Mouse (Mus musculus) liver, postnatal 0 days (tissue): ENCODE data around the gene Sox5. TPM values are rescaled to one million over a fixed set of nuclear protein-coding genes. Genes with fewer than 3 reads are reported as not detected.
A peak's percentile ranks its signal among the peaks of the same experiment; 100 is the strongest.

Experiments used
- ATAC-seq: fragments of 200-750 bp; cut with Nextera tagmentation; 2 replicates; pipeline ENCODE4 v1.8.0; 2017; ENCODE audit warnings: mild to moderate bottlenecking, moderate library complexity
- DNase-seq: peaks from one replicate; pipeline ENCODE4 v3.0.0-alpha.2; 2016
- H3K27ac ChIP-seq: fragments of 300-500 bp; sonication (generic); 2 replicates; pipeline ENCODE4 v1.5.1; 2014; ENCODE audit warnings: antibody characterized with exemption, moderate library complexity, mild to moderate bottlenecking, low read depth
- H3K27me3 ChIP-seq: fragments of 300-500 bp; sonication (generic); 2 replicates; pipeline ENCODE4 v1.6.1; 2014; ENCODE audit warnings: low read length, control low read depth, mixed read lengths; ENCODE audit not compliant: insufficient read depth
- H3K36me3 ChIP-seq: fragments of 300-500 bp; sonication (generic); replicated peaks from 2 replicates; pipeline ENCODE4 v1.6.1; 2014; ENCODE audit warnings: mild to moderate bottlenecking, control low read depth, low read length, moderate library complexity, mixed read lengths; ENCODE audit not compliant: insufficient read depth
- H3K4me1 ChIP-seq: fragments of 300-500 bp; sonication (generic); 2 replicates; pipeline ENCODE4 v1.6.1; 2014; ENCODE audit warnings: antibody characterized with exemption, mild to moderate bottlenecking, control low read depth; ENCODE audit not compliant: insufficient read depth
- H3K4me2 ChIP-seq: fragments of 300-500 bp; sonication (generic); 2 replicates; pipeline ENCODE4 v1.6.1; 2014; ENCODE audit warnings: low read depth, mild to moderate bottlenecking, low read length, moderate library complexity, mixed read lengths
- H3K4me3 ChIP-seq: fragments of 300-500 bp; sonication (generic); 2 replicates; pipeline ENCODE4 v1.5.1; 2014; ENCODE audit warnings: low read depth, low read length
- H3K9ac ChIP-seq: fragments of 300-500 bp; sonication (generic); replicated peaks from 2 replicates; pipeline ENCODE4 v1.6.1; 2014; ENCODE audit warnings: mild to moderate bottlenecking, moderate library complexity
- H3K9me3 ChIP-seq: fragments of 300-500 bp; sonication (generic); 2 replicates; pipeline ENCODE4 v1.6.1; 2016; ENCODE audit warnings: mild to moderate bottlenecking, control low read depth, low read length, mixed read lengths
- CTCF ChIP-seq: sonication (generic); IDR thresholded peaks from 2 replicates; pipeline ENCODE4 v1.5.1; 2016; ENCODE audit warnings: antibody characterized with exemption, low read depth
- EP300 ChIP-seq: IDR thresholded peaks from 2 replicates; pipeline ENCODE4 v1.6.1; 2016; ENCODE audit warnings: antibody characterized with exemption, low read depth, mild to moderate bottlenecking
- WGBS: fragments of 180-500 bp; shearing (Covaris S2); extraction: QIAGEN DNeasy Blood & Tissue Kit; methylation state at CpG from one replicate; pipeline ENCODE4 v1.1.7; 2014; ENCODE audit not compliant: insufficient replicate concordance; 5-methylcytosine and 5-hydroxymethylcytosine counted together
- polyA plus RNA-seq: library from polyadenylated mRNA; unstranded; fragments of >200 nt; fragmentation: Nextera tagmentation; extraction: Ambion mirVana; gene quantifications from 2 replicates; pipeline ENCODE4 v1.2.1, GENCODE M21; 2015

The Sox5 gene
- polyA plus RNA-seq, 1 experiment from 2014 or later = 7.5 TPM

- H3K4me1 ChIP-seq = no peaks in the 10 kb centered on the region; the same call in 1 of the 2 replicates
- H3K4me3 ChIP-seq = no peak overlapping the region
- H3K27me3 ChIP-seq = no peaks in the 10 kb centered on the region
- DNase-seq = no peak
- TF ChIP-seq CTCF = no peak
- no peak for TF ChIP-seq EP300
- no peaks in the 10 kb centered on the region for H3K36me3 ChIP-seq
- no peak overlapping the region for H3K9ac ChIP-seq
- no peaks in the 10 kb centered on the region for H3K9me3 ChIP-seq
- H3K27ac ChIP-seq = no peak overlapping the region
- 54% methylated on average over 12 of the region's 12 CpGs for WGBS
- no peak for ATAC-seq
- no peak overlapping the region for H3K4me2 ChIP-seq
These were observed 926.4 kb downstream of the Sox5 start for GRCm38 (mm10) chr6:143855421-143855820.

GRCm38 (mm10) chr6:143854031-143854430 lies 927.7 kb downstream of the Sox5 start:
- ATAC-seq = no peak
- H3K9ac ChIP-seq = no peak overlapping the region
- no peak overlapping the region for H3K4me2 ChIP-seq
- no peaks in the 10 kb centered on the region; the same call in 1 of the 2 replicates for H3K4me1 ChIP-seq
- no peaks in the 10 kb centered on the region for H3K27me3 ChIP-seq
- DNase-seq = no peak
- H3K4me3 ChIP-seq = no peak overlapping the region
- no peak overlapping the region for H3K27ac ChIP-seq
- TF ChIP-seq CTCF (no peak), EP300 (no peak)
- no peaks in the 10 kb centered on the region for H3K36me3 ChIP-seq
- no peaks in the 10 kb centered on the region for H3K9me3 ChIP-seq
- 81% methylated on average over 3 of the region's 3 CpGs for WGBS

GRCm38 (mm10) chr6:143845761-143846160 lies 936.0 kb downstream of the Sox5 start:
- TF ChIP-seq EP300 (no peak), CTCF (no peak)
- Histone ChIP-seq H3K36me3 (no peaks in the 10 kb centered on the region; the same call in 1 of the 2 replicates), H3K4me2 (no peak overlapping the region), H3K4me3 (no peak overlapping the region), H3K27me3 (no peaks in the 10 kb centered on the region), H3K9me3 (no peaks in the 10 kb centered on the region), H3K27ac (no peak overlapping the region), H3K4me1 (no peaks in the 10 kb centered on the region), H3K9ac (no peak overlapping the region)
- DNase-seq = no peak
- ATAC-seq = no peak

- no peaks in the 10 kb centered on the region; the same call in 1 of the 2 replicates for H3K36me3 ChIP-seq
- H3K9ac ChIP-seq = no peak overlapping the region
- ATAC-seq (no peak), DNase-seq (no peak)
- H3K4me3 ChIP-seq = no peak overlapping the region
- no peaks in the 10 kb centered on the region for H3K4me1 ChIP-seq
- H3K4me2 ChIP-seq = no peak overlapping the region
- 85% methylated on average over 3 of the region's 3 CpGs for WGBS
- H3K27me3 ChIP-seq = no peaks in the 10 kb centered on the region
- TF ChIP-seq EP300 (no peak), CTCF (no peak)
- H3K9me3 ChIP-seq = no peaks in the 10 kb centered on the region
- H3K27ac ChIP-seq = no peak overlapping the region
These were observed 937.1 kb downstream of the Sox5 start for GRCm38 (mm10) chr6:143844701-143844970.

- Histone ChIP-seq H3K9ac (no peak overlapping the region), H3K27ac (no peak overlapping the region), H3K27me3 (no peaks in the 10 kb centered on the region), H3K36me3 (no peaks in the 10 kb centered on the region; the same call in 1 of the 2 replicates), H3K4me1 (no peaks in the 10 kb centered on the region), H3K9me3 (no peaks in the 10 kb centered on the region), H3K4me2 (no peak overlapping the region), H3K4me3 (no peak overlapping the region)
- ATAC-seq (peak; percentile 75), DNase-seq (no peak)
- TF ChIP-seq EP300 = peak; percentile 89
- TF ChIP-seq CTCF = no peak
- WGBS = 64% methylated on average over 10 of the region's 10 CpGs
These were observed 937.7 kb downstream of the Sox5 start for GRCm38 (mm10) chr6:143843933-143844700.

- no peak for TF ChIP-seq CTCF
- TF ChIP-seq EP300 = peak; percentile 65; the same call in 1 of the 2 replicates
- no peaks in the 10 kb centered on the region; the same call in none of the 2 replicates for H3K36me3 ChIP-seq
- H3K9ac ChIP-seq = no peak overlapping the region
- no peak overlapping the region for H3K4me2 ChIP-seq
- H3K4me3 ChIP-seq = no peak overlapping the region
- 60% methylated on average over 7 of the region's 7 CpGs for WGBS
- H3K9me3 ChIP-seq = no peaks in the 10 kb centered on the region
- DNase-seq (no peak), ATAC-seq (peak; percentile 65)
- H3K4me1 ChIP-seq = no peaks in the 10 kb centered on the region
- H3K27me3 ChIP-seq = no peaks in the 10 kb centered on the region
- no peak overlapping the region for H3K27ac ChIP-seq
These were observed 939.8 kb downstream of the Sox5 start for GRCm38 (mm10) chr6:143841954-143842353.
